Mouse (Mus musculus): ENCODE measurements at regions not wholly inside any gene's neighbourhood (a gene's known extent, or its start where the extent isn't known, plus 50 kb on each side); places are given as distances from the start of the nearest gene placed in this dataset.

- TF ChIP-seq CTCF (IDR thresholded peaks at IDR 0.05; ENCODE audit: low read depth) (no peak), EP300 (IDR thresholded peaks at IDR 0.05; ENCODE audit: low read depth) (no peak)
These were observed 242.1 kb downstream of the Foxo1 start for GRCm38 (mm10) chr3:52510088-52510765.
